Mouse (Mus musculus): Measurements from ENCODE around the gene Fam171b. TPM values are rescaled to one million over a fixed set of nuclear protein-coding genes. Genes with fewer than 3 reads are reported as not detected.

The Fam171b gene
- polyA plus RNA-seq, 1 experiment from 2014 or later: 22.7 TPM

DNA sequence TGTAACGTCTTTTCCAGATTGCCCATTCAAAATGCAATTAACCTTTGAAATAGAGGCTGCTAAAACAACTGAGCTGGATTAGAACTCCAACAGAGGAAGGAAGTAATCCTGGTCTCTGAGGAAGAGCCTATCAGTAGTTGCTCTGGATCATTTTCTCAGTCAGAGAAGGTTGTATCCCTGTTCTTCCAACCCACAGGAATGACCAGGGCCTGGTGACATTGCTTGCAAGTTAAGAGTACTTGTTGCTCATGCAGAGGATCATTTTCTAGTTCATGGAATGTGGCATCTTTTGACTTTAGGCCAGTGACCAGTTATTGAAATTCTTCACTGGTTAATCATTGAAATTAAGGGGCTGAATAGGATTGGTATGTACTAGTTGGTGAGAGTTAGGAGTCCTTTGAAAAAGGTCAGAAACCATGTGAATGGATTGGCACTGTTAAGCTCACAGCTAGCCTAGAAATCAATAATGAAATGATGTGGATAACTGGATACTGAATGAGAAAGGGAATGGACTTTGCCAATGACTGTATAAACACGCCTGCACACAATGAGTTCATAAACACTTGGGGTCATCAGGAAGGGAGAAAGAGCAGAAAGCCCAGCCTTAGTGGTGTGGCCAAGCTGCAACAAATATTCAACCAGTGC lies 89.6 kb downstream of the Fam171b start:
- H3K4me3 ChIP-seq: no peak overlapping the region
- H3K36me3 ChIP-seq: no peaks in the 10 kb centered on the region
- no peaks in the 10 kb centered on the region for H3K4me1 ChIP-seq
- ATAC-seq (ENCODE audit: insufficient number of reproducible peaks, insufficient read depth, low FRiP score, low TSS enrichment): no peak
- no peak overlapping the region for H3K4me2 ChIP-seq (replicated peaks)
- 69% methylated on average over 2 of the region's 2 CpGs for WGBS
- no peak overlapping the region for H3K9ac ChIP-seq
- no peaks in the 10 kb centered on the region for H3K9me3 ChIP-seq
- H3K27me3 ChIP-seq: no peaks in the 10 kb centered on the region
- no peak overlapping the region for H3K27ac ChIP-seq

DNA sequence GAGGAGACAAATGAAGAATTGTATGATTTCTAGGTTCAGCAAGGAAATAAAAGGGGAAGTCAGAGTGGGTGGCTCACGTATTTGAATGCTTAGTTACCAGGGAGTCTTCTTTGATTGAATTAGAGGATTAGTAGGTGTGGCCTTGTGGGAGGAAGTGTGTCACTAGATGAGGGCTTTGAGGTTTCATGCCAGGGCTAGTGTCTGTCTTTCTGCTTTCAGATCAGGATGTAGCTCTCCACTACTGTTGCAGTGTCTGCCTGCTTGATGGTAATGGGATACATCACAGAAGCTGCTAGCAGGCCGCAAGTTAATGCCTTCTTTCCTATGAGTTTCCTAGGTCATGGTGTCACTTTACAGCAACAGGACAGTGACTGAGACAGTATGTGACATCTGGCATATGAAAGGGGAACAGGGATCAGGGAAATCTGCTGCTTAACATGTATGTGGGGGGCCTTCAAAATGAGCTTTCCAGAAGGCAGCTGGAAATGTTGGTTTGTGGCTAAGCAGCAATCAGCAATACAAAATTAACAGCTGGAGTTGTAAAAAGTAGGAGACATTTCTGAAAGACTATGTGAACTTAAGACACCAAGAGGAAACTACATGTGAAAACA lies 117.1 kb downstream of the Fam171b start:
- H3K36me3 ChIP-seq: no peaks in the 10 kb centered on the region
- no peak for ATAC-seq (ENCODE audit: insufficient number of reproducible peaks, insufficient read depth, low FRiP score, low TSS enrichment)
- 35% methylated on average over 2 of the region's 2 CpGs for WGBS
- H3K27me3 ChIP-seq: no peaks in the 10 kb centered on the region
- no peaks in the 10 kb centered on the region for H3K9me3 ChIP-seq
- no peak overlapping the region for H3K4me3 ChIP-seq
- H3K4me2 ChIP-seq (replicated peaks): no peak overlapping the region
- no peak overlapping the region for H3K9ac ChIP-seq
- H3K4me1 ChIP-seq: no peaks in the 10 kb centered on the region
- H3K27ac ChIP-seq: no peak overlapping the region

Other genes with a start within 250 kb of the Fam171b start
- gene Zc3h15, start 168.2 kb upstream of the Fam171b start, polyA plus RNA-seq (2016; fragmentation: Nextera tagmentation; extraction: Ambion mirVana): 143 and 159 TPM in 2 replicates
- gene Itgav, start 88.2 kb upstream of the Fam171b start, polyA plus RNA-seq (2016; fragmentation: Nextera tagmentation; extraction: Ambion mirVana): 73.7 and 83.2 TPM in 2 replicates
- 0.18 TPM in 1 of 2 replicates, not detected in the other for gene Zswim2, start 128.6 kb downstream of the Fam171b start, polyA plus RNA-seq (2016; fragmentation: Nextera tagmentation; extraction: Ambion mirVana)
- gene Gm13698, start 143.1 kb downstream of the Fam171b start, polyA plus RNA-seq (2016; fragmentation: Nextera tagmentation; extraction: Ambion mirVana): not detected in 2 replicates
- not detected in 2 replicates for gene Gm13693, start 148.9 kb downstream of the Fam171b start, polyA plus RNA-seq (2016; fragmentation: Nextera tagmentation; extraction: Ambion mirVana)
- not detected in 2 replicates for gene Gm13695, start 154.7 kb downstream of the Fam171b start, polyA plus RNA-seq (2016; fragmentation: Nextera tagmentation; extraction: Ambion mirVana)
- not detected in 2 replicates for gene Gm13696, start 160.5 kb downstream of the Fam171b start, polyA plus RNA-seq (2016; fragmentation: Nextera tagmentation; extraction: Ambion mirVana)
- gene Gm13694, start 166.3 kb downstream of the Fam171b start, polyA plus RNA-seq (2016; fragmentation: Nextera tagmentation; extraction: Ambion mirVana): not detected in 2 replicates
- not detected in 2 replicates for gene Gm13697, start 172.1 kb downstream of the Fam171b start, polyA plus RNA-seq (2016; fragmentation: Nextera tagmentation; extraction: Ambion mirVana)
- gene Gm13691, start 177.9 kb downstream of the Fam171b start, polyA plus RNA-seq (2016; fragmentation: Nextera tagmentation; extraction: Ambion mirVana): not detected in 2 replicates

Data from embryonic facial prominence, embryonic 12.5 days (tissue).